Mouse (Mus musculus): ENCODE measurements around the gene Capn7.

Gene Capn7

DNA sequence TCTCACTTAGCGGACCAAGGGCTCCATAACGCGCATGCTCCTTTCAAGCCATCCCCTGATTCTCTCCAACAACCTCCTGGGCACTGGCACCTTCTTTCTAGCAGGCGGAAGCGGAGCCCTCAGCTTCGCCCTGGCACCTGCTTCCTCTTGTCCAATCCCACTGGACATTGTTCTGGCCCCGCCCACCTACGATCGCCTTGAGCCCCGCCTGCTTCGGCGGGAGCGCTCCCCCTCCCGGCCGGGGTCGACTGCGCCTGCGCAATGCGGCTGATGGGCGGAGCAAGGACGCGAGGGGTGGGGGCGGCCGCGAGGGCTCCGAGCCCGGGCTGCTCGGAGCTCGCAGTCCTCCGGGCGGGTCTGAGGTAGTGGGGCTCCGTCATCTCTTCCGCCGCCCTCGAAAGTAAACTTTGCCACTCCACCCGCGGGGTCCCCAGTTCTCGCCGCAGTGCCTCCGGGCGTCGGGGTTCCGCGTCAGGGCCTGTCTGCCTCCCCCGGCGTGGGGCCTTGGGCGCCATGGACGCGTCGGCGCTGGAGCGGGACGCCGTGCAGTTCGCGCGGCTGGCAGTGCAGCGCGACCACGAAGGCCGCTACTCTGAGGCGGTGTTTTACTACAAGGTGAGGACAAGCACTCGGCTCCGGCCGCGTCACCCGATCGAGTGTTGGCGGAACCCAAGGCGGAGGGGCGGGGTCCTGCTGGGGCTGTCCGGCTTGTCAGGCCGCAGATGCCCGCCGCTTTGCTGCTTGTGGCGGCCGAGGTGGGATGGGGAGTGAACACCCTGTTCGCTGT, at the start of gene Capn7:
Gene Capn7, plus strand, starts transcription at position 270 of the 787 bp plus-strand sequence.
- DNase-seq (ENCODE audit: low read depth): peak; percentile 98

DNA sequence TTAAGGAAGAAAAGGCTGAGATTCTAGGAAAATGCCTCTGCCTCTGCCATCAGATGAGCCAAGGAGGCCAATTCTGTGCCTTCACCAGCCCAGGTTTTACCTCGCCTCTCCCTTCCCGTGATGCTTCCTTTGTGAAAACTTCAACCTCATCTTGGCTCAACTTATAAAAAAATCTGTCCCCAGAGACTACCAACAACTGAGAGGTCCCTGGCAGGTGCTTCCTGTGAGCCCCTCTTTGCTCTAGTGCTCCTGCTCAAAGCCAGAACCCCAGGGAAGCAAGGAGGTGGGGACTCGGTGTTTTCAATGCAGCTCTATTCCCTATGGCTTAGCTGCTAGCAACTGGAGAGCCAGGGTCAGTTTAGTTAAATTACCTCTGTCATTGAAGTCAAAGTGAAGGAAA, 23.2 kb upstream of the Capn7 start:
- no peak for DNase-seq (ENCODE audit: low read depth)

DNA sequence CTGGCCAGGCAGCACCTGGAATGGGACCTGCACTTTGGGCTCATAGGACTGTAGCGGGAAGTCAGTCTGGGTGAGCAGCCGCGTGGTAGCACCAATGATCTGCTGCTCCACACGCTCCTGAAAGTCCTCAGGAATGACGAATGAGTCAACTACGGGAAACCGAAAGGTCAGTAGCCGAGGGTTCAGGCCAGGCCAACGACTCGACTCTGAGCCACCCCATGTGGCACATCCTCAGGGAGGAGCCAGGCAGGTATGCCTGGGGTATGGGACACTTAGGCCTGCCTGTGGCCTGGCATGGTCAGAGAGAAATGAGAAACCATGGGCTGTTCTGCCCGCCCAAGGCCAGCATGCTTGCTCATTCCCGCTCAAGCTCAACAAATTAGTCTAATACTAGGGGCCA, 19.8 kb upstream of the Capn7 start:
- DNase-seq (ENCODE audit: low read depth): no peak

DNA sequence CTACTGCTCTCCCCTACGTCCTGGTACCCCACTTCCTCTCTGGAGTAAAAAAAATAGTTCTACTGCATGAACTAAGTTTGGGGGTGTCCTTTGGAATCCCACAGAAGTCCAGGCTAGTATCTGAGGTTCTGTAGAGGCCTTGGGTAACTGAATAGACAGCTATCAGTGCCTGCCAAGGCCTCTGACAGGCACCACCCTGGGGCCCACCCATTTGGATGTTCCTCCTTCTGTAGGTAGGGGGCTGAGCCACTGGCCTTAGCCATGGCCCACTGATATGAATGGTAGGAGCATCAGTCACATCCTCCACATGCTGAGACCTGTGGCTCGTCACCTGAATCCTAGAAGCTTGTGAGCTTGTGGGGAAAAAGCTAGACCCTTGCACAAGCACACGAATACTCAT, 18.7 kb upstream of the Capn7 start:
- DNase-seq (ENCODE audit: low read depth): no peak

DNA sequence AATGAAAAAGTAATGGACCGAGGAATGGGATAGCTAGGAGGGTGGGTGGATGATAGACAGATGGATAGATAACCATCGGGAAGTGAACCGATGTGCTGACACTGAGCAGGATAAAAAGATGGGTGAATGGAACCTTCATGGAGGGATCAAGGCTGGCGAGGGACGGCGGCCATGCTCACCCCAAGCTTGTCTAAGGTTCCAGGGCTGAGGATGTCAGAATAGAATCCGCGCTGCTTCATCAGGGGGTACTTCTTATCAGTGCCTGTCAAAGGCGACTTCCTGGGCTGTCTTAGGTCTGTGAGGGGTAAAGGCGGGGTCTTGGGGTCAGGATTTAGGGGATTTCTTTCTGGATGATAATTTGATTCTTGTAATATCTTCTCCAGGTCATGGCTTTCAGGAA, 16.9 kb upstream of the Capn7 start:
- DNase-seq (ENCODE audit: low read depth): no peak

DNA sequence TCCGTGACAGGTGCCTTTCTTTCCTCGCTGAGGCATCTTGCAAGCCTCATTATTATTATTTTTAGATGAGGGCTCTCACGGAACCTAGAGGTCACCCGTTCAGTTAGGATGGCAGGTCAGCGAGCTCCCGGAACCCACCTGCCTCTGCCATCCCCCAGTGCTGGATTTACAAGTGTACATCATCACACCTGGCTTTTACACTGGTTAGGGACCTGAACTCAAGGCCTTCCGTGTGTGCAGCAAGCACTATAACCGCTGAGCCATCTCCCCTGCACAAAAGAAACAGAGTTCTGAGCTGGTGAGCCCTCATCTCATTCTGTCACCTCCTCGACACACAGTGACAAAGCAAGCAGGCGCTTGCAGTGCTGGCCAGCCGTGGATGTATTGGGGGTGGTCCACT, 15.3 kb upstream of the Capn7 start:
- DNase-seq (ENCODE audit: low read depth): no peak

DNA sequence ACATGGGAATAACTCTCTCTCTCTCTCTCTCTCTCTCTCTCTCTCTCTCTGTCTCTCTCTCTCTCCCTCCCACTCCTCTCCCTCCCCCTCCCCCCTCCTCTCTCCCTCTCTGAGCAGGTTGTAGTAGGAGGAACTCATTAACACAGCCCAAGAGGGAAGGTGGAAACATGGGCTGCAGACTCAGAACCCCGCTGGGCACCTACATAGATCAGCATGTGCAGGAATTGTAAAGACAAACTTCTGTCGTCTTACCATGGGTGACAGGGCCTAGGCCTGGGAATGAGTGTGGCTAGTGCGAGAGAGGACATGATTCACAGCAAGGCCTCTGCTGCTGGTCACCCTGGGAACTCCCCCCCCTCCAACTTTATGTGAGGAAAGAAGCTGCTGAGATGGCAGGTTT, 14.2 kb upstream of the Capn7 start:
- no peak for DNase-seq (ENCODE audit: low read depth)

DNA sequence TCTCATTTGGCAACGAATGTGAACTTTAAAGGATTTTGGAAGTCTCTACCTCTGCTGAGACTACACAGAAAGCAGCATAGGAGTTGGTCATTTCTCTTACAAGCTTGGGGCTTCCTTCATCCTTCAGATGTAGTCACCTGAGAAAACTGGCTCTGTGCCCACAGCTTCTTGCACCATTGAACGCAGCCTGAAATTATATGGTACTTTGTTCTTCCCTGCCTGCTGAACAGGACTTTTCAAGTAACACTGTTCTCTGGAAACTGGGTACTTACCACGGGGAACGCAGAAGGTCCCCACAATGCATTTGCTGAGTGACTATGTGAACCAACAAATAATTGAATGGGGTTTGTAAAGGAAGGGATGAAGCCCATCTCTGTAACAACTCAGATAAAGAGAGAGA, 13.2 kb upstream of the Capn7 start:
- DNase-seq (ENCODE audit: low read depth): no peak

DNA sequence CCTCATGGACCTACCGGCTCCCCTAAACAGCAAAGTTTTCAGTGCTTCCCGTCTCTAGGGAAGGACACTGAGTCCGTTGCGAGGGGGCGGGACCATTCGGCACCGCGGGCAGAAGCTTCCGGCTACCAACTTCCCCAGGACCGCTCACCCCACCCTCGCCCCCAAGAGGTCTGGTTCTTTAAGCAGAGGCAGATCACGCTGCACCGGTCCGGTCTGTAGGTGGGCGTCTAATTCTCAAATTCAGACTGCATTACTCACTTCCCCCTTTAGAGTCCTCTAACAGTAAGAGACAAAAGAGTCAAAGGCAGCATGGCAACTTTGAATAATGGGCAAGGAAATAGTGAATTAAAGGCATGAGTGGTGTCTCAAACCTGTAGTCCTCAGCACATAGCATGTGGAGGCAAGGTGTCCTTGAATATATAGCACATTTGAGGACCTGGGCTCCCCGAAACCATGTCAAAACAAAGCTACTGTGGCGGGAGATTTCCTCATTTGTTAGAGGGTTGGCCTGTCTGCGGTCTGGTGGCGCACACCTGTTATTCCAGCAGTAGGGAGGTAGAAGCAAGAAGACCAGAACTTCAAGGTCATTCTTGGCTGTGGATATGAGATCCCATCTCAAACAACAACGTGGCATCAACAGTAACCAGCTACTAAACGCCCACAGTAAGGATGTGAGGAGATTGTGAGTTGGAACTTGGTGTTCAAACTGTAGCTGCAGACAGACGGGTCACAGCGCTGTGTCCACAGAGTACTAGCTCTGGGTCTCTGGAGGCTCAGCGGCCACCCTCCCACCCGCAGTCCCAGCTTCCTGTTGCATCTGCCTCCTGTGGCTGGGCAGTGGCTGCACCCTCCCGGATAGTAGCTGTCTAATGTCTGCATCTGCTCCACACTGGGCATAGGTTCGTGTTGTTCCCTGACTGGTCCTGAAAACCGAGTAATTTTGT, 12.3 kb upstream of the Capn7 start, which contains the start of gene Dnah1:
Gene Dnah1, minus strand, starts transcription at position 48 of the 944 bp plus-strand sequence.
- DNase-seq (ENCODE audit: low read depth): peak; percentile 64

DNA sequence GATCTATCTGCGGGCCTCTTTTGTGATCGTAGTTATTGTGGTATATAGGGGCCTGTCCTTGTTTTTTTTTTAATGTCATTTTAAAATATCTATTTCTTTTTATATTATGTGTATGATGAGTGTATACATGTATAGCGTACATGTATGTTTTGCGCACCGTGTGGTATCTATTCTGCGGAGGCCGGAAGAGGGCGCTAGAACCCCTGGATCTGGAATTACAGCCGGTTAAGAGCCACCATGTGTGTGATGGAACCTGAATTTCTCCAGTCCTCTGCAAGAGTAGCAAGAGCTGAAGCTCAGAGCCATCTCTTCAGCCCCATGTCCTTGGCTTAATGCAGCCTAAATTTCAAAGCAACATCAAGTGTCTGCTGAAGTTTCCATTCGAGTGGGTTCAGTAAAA, 11.6 kb upstream of the Capn7 start:
- DNase-seq (ENCODE audit: low read depth): no peak

DNA sequence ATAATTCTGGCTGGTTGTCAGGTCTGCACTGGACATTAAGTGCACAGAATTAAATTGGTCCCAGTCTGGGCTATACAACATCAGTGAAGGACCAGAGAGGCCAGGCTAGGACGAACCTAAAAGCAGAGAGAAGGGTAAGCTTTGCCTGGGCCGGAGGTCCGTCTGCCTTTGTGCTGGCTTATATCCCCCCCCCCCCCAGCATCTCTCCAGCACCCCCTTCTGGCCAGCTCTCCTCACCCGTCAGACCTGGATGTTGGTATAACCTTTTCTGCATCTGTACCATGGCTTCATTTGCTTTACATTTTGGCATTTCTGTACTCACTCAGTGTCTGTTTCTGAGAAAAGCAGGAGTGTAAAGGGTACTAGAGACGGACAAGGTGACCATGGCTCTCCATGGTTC, 10.9 kb upstream of the Capn7 start:
- no peak for DNase-seq (ENCODE audit: low read depth)

DNA sequence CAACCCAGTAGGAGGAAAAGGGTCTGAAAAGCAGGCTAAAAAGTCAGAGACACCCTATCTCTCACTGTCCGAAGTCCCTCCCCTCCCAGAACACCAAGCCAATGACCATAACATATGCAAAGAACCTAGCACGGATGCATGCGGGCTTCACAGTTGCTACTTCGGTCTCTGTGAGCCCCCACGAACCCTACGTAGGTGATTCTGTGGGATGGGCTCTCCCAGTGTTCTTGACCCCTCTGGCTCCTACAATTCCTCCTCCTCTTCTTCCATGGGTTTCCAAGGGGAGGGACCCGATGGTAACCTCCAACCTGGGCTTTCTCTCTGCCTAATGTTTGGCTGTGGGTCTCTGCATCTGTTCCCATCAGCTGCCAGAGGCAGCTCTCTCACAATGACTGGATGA, 9.7 kb upstream of the Capn7 start:
- no peak for DNase-seq (ENCODE audit: low read depth)

DNA sequence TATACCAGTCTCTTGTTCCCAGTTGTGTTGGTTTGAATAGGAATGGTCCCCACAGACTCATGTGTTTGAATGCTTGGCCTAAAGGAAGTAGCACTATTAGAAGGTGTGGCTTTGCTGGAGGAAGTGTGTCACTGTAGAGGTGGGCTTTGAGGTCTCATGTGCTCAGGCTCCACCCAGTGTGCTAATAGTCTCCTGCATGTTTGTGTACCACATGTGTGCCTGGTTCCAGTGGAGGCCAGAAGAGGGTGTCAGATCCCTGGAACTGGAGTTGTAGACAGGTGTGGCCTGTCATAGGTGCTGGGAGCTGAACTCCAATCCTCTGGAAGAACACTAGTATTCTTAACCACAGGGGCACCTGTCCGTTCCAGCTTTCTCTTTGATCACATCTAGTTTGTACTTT, 9.2 kb upstream of the Capn7 start:
- DNase-seq (ENCODE audit: low read depth): no peak

DNA sequence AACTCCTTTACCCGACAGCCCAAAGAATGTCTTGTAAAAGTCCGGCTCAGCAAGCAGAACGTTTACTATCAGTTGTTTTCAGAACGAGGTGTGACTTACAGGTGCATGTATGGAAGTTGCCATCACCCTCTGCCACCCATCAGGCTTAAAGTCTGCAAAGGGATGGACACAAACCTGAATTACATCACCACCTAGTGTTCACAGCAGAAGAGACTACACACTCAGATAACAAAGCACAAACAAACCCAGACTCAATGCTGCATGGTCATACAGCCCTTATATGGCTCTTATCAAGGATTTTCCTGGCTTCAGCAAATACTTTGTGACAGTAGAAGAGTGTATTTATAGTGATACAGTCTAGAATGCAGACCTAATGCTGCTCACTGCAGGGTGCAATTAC, 8.8 kb upstream of the Capn7 start:
- DNase-seq (ENCODE audit: low read depth): no peak

DNA sequence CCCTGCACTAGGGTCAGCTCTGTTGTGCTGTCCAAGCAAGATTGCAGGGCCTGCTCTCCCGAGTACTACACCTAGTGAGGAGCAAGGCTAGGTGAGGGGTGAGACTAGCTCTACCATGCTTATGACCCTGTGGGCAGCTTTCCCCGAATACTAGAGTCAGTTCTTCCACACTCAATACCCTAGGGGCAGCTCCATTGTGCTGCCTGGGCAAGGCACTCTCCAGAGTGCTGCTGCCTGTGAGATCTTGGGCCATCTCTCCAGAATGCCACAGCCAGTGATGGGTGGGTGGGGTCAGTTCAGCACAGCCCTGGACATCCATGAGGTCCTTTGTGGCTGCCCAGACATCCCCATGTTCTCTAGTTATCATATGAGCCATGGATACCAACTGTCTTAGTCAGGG, 6.7 kb upstream of the Capn7 start:
- DNase-seq (ENCODE audit: low read depth): no peak

DNA sequence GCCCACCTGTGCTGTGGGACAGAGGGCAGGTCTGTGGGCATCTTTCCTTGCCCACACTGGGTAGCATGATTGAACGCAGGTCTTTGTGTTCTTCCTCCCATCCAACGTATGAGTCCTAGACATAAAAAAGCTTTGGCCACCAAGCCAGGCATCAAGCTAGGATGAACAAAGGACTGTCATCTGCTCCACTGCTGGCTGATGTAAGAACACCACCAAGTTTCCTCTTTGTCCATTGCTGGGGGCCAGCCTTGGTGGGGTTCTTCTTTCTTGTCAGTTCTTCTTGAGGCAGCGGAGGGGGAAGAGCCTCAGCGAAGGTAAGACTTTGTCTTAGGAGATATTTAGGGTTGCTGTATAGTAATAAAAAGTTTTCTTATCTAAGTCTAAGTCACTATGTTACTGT, 5.5 kb upstream of the Capn7 start:
- no peak for DNase-seq (ENCODE audit: low read depth)

DNA sequence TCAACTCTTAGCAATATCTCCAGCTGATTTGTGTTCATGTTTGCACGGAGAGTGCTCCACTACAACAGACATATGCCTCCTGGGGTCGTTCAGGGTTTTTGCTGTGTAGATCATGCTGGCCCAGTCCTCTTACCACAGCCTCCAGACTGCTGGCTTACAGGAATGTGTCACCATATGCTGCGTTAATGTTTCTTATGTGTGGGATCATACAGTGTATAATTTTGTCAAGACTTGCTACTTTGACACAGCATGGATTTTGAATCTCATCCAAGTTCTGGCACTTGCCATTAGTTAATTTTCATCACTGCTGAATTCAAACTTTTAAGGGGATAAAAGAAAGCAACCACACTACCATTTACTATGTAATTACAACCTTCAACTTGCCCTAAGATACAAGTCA, 673 bp upstream of the Capn7 start:
- no peak for DNase-seq (ENCODE audit: low read depth)

DNA sequence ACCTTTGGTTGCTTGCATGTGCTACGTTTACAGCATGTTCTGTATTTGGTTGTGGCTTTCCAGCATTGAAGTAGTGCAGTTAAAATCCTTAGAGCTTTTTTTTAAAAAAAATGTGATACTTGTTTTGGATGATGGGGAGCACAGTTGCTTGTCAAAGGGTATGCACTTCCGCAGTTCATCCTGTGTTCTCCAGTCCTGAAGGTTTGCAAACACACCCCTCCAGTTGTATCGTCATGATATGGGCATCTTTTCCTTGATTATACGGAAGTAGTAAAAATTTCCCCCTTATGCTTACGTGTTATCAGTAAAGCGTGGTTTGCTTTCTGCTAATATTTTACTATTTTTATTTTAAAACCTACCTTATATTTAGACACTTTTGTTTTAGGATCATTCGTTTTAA, 968 bp downstream of the Capn7 start:
- DNase-seq (ENCODE audit: low read depth): no peak

DNA sequence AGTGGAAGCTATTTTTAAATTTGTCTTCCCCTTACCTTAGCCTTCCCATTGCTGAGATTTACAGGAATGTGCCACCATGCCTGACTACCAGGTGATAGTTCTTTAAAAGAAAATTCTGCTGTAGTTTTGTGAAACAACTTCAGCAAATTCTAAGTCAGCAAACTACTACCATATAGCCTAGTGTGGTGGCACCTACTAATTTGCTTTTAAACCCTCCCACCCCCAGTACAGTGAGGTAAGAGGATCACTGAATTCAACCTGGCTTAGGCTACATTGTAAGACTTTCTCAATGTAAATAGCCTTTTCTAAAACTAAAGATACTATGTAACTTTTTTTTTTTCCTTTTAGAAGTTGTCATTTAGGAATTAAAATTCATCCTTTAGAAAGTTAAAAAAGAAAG, 1.5 kb downstream of the Capn7 start:
- DNase-seq (ENCODE audit: low read depth): no peak

DNA sequence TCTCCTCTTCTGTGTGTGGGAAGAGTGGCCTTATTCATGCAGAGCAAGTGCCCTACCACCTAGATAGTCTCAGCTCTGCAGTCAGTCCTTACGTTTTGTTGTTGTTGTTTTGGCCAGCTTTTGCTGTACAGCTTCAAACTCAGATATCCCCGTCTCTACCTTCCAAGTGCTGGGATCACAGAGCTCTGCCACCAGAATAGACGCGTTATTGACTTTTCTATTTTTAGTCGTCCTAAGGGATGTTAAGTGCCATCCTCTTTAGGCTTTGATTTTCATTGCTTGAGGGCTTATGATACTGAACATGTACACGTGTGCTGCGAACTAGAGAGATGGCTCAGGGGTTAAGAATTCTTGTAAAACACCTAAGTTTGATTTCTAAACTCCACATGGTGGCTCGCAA, 6.8 kb downstream of the Capn7 start:
- no peak for DNase-seq (ENCODE audit: low read depth)

DNA sequence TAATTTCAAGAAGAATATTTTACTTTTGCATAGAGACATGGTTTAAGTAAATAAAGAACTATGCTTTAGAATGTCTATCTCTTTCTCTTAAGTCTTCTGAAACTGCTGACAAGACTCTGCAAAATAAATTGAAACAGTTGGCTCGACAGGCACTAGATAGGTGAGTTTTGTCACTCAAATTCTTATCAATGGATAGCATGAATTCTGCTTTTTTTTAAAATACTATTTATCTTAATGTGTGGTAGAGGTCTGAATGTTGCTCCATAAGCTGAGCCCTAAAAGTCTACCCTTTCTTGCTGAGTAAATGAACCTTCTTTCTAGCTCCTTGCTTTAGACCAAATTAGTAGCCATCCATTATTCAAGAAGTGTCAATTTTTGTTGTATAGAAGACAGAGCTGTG, 8.9 kb downstream of the Capn7 start:
- DNase-seq (ENCODE audit: low read depth): no peak

DNA sequence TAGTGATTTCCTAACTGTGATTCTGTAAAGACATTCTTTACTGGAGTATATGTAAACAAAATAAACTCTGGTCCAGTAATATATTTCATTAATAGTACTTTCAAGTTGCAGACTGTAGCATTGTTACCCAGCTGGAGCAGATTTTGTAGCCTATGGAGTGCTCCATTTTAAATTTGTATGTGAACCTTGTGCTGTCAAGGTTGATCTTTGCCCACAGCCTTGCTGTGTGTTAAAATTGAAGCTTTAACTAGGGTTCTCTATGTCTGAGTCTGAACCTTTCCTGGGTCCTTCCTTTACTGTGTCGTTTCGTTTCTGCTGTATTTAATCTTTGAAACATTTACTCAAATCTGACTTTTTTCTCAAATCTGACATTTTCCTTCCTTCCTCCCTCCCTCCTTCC, 25.8 kb downstream of the Capn7 start:
- DNase-seq (ENCODE audit: low read depth): no peak

DNA sequence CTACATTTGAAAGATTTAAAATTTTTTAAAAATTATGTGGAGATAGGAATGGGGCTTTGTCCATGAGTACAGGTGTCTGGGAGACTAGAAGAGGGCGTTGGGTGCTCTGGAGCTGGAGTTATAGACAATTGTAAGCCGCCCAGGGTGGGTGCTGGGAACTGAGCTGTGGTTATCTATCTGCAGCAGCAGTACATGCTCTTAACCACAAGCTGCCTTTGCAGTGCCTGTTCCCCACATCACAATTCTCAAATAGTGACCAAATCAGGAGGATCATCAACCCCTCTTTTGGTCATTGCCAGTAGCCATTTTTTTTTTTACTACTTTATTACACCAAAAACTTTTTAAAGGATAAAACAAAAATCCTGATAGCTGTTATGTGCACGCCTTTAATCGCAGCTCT, 28.2 kb downstream of the Capn7 start:
- DNase-seq (ENCODE audit: low read depth): no peak

Data from c-Kit-positive CD71-negative TER-119-negative erythroid progenitor cells, embryonic 14.5 days (primary cell).